Mouse (Mus musculus) liver, postnatal 0 days (tissue): ENCODE data around the gene Retreg1. TPM values are rescaled to one million over a fixed set of nuclear protein-coding genes. Genes with fewer than 3 reads are reported as not detected.
A peak's percentile ranks its signal among the peaks of the same experiment; 100 is the strongest.

Source experiments
- ATAC-seq: fragments of 200-750 bp; cut with Nextera tagmentation; 2 replicates; pipeline ENCODE4 v1.8.0; 2017; ENCODE audit warnings: mild to moderate bottlenecking, moderate library complexity
- DNase-seq: peaks from one replicate; pipeline ENCODE4 v3.0.0-alpha.2; 2016
- H3K27ac ChIP-seq: fragments of 300-500 bp; sonication (generic); 2 replicates; pipeline ENCODE4 v1.5.1; 2014; ENCODE audit warnings: antibody characterized with exemption, moderate library complexity, mild to moderate bottlenecking, low read depth
- H3K27me3 ChIP-seq: fragments of 300-500 bp; sonication (generic); 2 replicates; pipeline ENCODE4 v1.6.1; 2014; ENCODE audit warnings: low read length, control low read depth, mixed read lengths; ENCODE audit not compliant: insufficient read depth
- H3K36me3 ChIP-seq: fragments of 300-500 bp; sonication (generic); replicated peaks from 2 replicates; pipeline ENCODE4 v1.6.1; 2014; ENCODE audit warnings: mild to moderate bottlenecking, control low read depth, low read length, moderate library complexity, mixed read lengths; ENCODE audit not compliant: insufficient read depth
- H3K4me1 ChIP-seq: fragments of 300-500 bp; sonication (generic); 2 replicates; pipeline ENCODE4 v1.6.1; 2014; ENCODE audit warnings: antibody characterized with exemption, mild to moderate bottlenecking, control low read depth; ENCODE audit not compliant: insufficient read depth
- H3K4me2 ChIP-seq: fragments of 300-500 bp; sonication (generic); 2 replicates; pipeline ENCODE4 v1.6.1; 2014; ENCODE audit warnings: low read depth, mild to moderate bottlenecking, low read length, moderate library complexity, mixed read lengths
- H3K4me3 ChIP-seq: fragments of 300-500 bp; sonication (generic); 2 replicates; pipeline ENCODE4 v1.5.1; 2014; ENCODE audit warnings: low read depth, low read length
- H3K9ac ChIP-seq: fragments of 300-500 bp; sonication (generic); replicated peaks from 2 replicates; pipeline ENCODE4 v1.6.1; 2014; ENCODE audit warnings: mild to moderate bottlenecking, moderate library complexity
- H3K9me3 ChIP-seq: fragments of 300-500 bp; sonication (generic); 2 replicates; pipeline ENCODE4 v1.6.1; 2016; ENCODE audit warnings: mild to moderate bottlenecking, control low read depth, low read length, mixed read lengths
- CTCF ChIP-seq: sonication (generic); IDR thresholded peaks from 2 replicates; pipeline ENCODE4 v1.5.1; 2016; ENCODE audit warnings: antibody characterized with exemption, low read depth
- EP300 ChIP-seq: IDR thresholded peaks from 2 replicates; pipeline ENCODE4 v1.6.1; 2016; ENCODE audit warnings: antibody characterized with exemption, low read depth, mild to moderate bottlenecking
- WGBS: fragments of 180-500 bp; shearing (Covaris S2); extraction: QIAGEN DNeasy Blood & Tissue Kit; methylation state at CpG from one replicate; pipeline ENCODE4 v1.1.7; 2014; ENCODE audit not compliant: insufficient replicate concordance; 5-methylcytosine and 5-hydroxymethylcytosine counted together
- polyA plus RNA-seq: library from polyadenylated mRNA; unstranded; fragments of >200 nt; fragmentation: Nextera tagmentation; extraction: Ambion mirVana; gene quantifications from 2 replicates; pipeline ENCODE4 v1.2.1, GENCODE M21; 2015

Gene Retreg1
- polyA plus RNA-seq, 1 experiment from 2014 or later: 18.6 TPM

DNA sequence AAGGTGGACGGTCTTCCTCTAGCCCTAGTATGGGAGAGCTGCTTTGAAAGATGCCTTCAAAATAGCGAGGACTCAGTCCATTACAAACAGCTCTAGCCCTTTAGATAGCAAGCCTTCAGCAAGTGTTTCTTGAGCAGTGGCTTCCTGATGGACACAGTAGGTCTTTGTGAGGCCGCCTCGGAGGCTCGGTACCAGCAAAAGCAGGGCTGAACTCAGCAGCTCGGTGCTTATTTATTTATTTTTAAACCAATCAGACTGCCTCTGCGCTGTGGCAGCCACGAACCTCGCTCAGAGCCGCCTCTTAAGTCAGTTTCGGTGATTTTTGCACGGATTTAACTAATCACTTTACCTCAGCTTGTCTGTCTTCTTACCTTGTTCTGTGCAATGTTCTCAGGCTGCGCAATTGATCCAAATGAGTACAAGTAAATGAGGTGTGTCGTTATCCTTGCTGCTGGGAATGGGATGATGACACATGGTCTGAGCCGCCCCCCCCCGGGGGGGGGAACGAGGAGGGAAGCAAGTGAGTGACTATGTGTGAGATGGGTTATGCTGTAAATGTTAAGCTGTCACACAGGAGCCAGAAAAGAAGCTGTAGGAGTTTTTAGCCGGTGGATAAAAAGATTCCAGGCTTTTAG, 11.4 kb downstream of the Retreg1 start:
- Histone ChIP-seq H3K9me3 (no peaks in the 10 kb centered on the region), H3K9ac (no peak overlapping the region), H3K27ac (no peak overlapping the region), H3K36me3 (no peaks in the 10 kb centered on the region), H3K4me2 (no peak overlapping the region), H3K4me1 (peaks cover 7% of the 10 kb centered on the region), H3K4me3 (no peak overlapping the region), H3K27me3 (no peaks in the 10 kb centered on the region)
- ATAC-seq: no peak
- DNase-seq: no peak
- TF ChIP-seq CTCF: no peak
- TF ChIP-seq EP300: no peak
- 69% methylated on average over 18 of the region's 18 CpGs for WGBS

GRCm38 (mm10) chr15:25858611-25859058, 15.7 kb downstream of the Retreg1 start:
- Histone ChIP-seq H3K9me3 (no peaks in the 10 kb centered on the region), H3K9ac (no peak overlapping the region), H3K36me3 (no peaks in the 10 kb centered on the region), H3K27me3 (no peaks in the 10 kb centered on the region), H3K27ac (no peak overlapping the region), H3K4me1 (peaks cover 10% of the 10 kb centered on the region), H3K4me2 (peak overlapping the region; percentile 47), H3K4me3 (no peak overlapping the region)
- TF ChIP-seq EP300: no peak
- no peak for TF ChIP-seq CTCF
- peak; percentile 32 for DNase-seq
- 45% methylated on average over 11 of the region's 12 CpGs for WGBS
- ATAC-seq: peak; percentile 66

GRCm38 (mm10) chr15:25859469-25859868, 16.5 kb downstream of the Retreg1 start:
- Histone ChIP-seq H3K4me1 (peaks cover 10% of the 10 kb centered on the region), H3K4me3 (no peak overlapping the region), H3K36me3 (no peaks in the 10 kb centered on the region), H3K9ac (no peak overlapping the region), H3K27ac (no peak overlapping the region), H3K27me3 (no peaks in the 10 kb centered on the region), H3K9me3 (no peaks in the 10 kb centered on the region), H3K4me2 (no peak overlapping the region)
- WGBS: 31% methylated on average over 3 of the region's 3 CpGs
- TF ChIP-seq CTCF (no peak), EP300 (no peak)
- ATAC-seq: peak; percentile 78
- DNase-seq: no peak

GRCm38 (mm10) chr15:25861900-25862299, 18.9 kb downstream of the Retreg1 start:
- H3K27ac ChIP-seq: no peak overlapping the region
- H3K27me3 ChIP-seq: no peaks in the 10 kb centered on the region
- no peak for ATAC-seq
- no peak for DNase-seq
- H3K4me1 ChIP-seq: peaks cover 18% of the 10 kb centered on the region
- H3K9me3 ChIP-seq: no peaks in the 10 kb centered on the region
- no peak overlapping the region for H3K9ac ChIP-seq
- H3K36me3 ChIP-seq: no peaks in the 10 kb centered on the region
- H3K4me3 ChIP-seq: no peak overlapping the region
- TF ChIP-seq EP300 (no peak), CTCF (no peak)
- H3K4me2 ChIP-seq: no peak overlapping the region
- 59% methylated on average over 7 of the region's 7 CpGs for whole genome bisulfite sequencing

- DNase-seq (no peak), ATAC-seq (peak; percentile 60)
- peaks cover 11% of the 10 kb centered on the region for H3K4me1 ChIP-seq
- TF ChIP-seq CTCF (no peak), EP300 (no peak)
- H3K27me3 ChIP-seq: no peaks in the 10 kb centered on the region
- H3K27ac ChIP-seq: 0 out of 2 replicates have a peak overlapping the region, but pooled peaks have one; percentile 29
- no peak overlapping the region for H3K4me3 ChIP-seq
- no peak overlapping the region for H3K4me2 ChIP-seq
- no peaks in the 10 kb centered on the region for H3K36me3 ChIP-seq
- WGBS: 72% methylated on average over 3 of the region's 3 CpGs
- H3K9ac ChIP-seq: no peak overlapping the region
- no peaks in the 10 kb centered on the region for H3K9me3 ChIP-seq
Observed at GRCm38 (mm10) chr15:25865605-25866004, 22.6 kb downstream of the Retreg1 start.

DNA sequence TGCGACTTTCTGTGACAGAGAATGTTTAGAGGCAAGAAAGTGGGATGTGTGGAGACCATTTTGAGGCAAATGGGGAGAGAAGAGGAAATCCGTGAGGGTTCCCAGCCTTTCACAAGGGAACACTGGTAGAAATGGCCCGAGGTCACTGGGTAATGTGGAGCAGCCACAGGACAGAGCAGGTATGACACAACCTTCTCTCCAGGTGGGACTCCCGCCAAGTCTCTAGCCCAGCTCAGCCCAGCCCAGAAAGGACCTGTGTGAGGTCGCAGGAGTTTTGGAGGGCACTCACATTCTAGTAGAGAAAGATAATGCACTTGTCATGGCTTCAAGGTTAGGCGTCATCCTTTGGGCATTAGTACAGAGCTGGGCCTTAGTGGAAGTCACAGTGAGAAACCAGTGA, 23.1 kb downstream of the Retreg1 start:
- TF ChIP-seq CTCF (no peak), EP300 (no peak)
- 76% methylated on average over 6 of the region's 6 CpGs for WGBS
- Histone ChIP-seq H3K4me1 (peaks cover 9% of the 10 kb centered on the region), H3K9ac (no peak overlapping the region), H3K27ac (0 out of 2 replicates have a peak overlapping the region, but pooled peaks have one; percentile 29), H3K27me3 (no peaks in the 10 kb centered on the region), H3K4me3 (no peak overlapping the region), H3K36me3 (no peaks in the 10 kb centered on the region), H3K4me2 (no peak overlapping the region), H3K9me3 (no peaks in the 10 kb centered on the region)
- ATAC-seq (peak; percentile 88), DNase-seq (peak; percentile 49)
